Comparison of ENCODE assay signal across 18 mouse cellular contexts in genomic region chr13:44564705-44565104, GRCm38 (mm10).
DNase-seq lines count a peak whose midpoint lies in the region; ATAC-seq lines count a peak whose summit lies in the region.
"Had no signal": no experiment of that assay in that cellular context is flagged by ENCODE, and none has a peak within 500 bp of the region (broad histone marks: within the 10 kb centered on the region; RNA-seq: fewer than 3 reads in every experiment).

No protein-coding gene starts in this region.

- DNase-seq in limb, embryonic 10.5 days (ENCODE audit: low spot score) = no peak
- peak; percentile 72 for DNase-seq in ES-CJ7 (ENCODE audit: low read depth, low spot score)
- DNase-seq in ovary, adult 18-20 months (ENCODE audit: low spot score) = no peak
- DNase-seq in kidney, adult 11 months = no peak
- DNase-seq: cerebellum, postnatal 10 days; gastrocnemius, postnatal 36 days; heart, postnatal 10 days; kidney, postnatal 10 days; thymus, postnatal 4 days had no signal

- peaks cover 33% of the 10 kb centered on the region for H3K4me1 ChIP-seq in limb, embryonic 13.5 days
- peaks cover 20% of the 10 kb centered on the region for H3K4me1 ChIP-seq in limb, embryonic 10.5 days
- H3K4me1 ChIP-seq: hindbrain, embryonic 15.5 days; liver, embryonic 15.5 days had no signal

- H3K36me3 ChIP-seq in limb, embryonic 13.5 days = no peaks in the 10 kb centered on the region
- H3K36me3 ChIP-seq in limb, embryonic 10.5 days = no peaks in the 10 kb centered on the region
- H3K36me3 ChIP-seq: heart, embryonic 10.5 days; hindbrain, embryonic 15.5 days; liver, embryonic 15.5 days; neural tube, embryonic 15.5 days had no signal

- H3K4me2 ChIP-seq in limb, embryonic 13.5 days (replicated peaks) = no peak overlapping the region
- H3K4me2 ChIP-seq: hindbrain, embryonic 15.5 days; liver, embryonic 15.5 days; neural tube, embryonic 15.5 days had no signal

- H3K4me3 ChIP-seq in limb, embryonic 13.5 days = no peak overlapping the region
- H3K4me3 ChIP-seq in limb, embryonic 10.5 days = no peak overlapping the region
- H3K4me3 ChIP-seq: heart, embryonic 10.5 days; hindbrain, embryonic 15.5 days; liver, embryonic 15.5 days; neural tube, embryonic 15.5 days had no signal

- peak overlapping the region; percentile 28; the same call in 1 of the 2 replicates for H3K27ac ChIP-seq in limb, embryonic 13.5 days
- no peak overlapping the region for H3K27ac ChIP-seq in limb, embryonic 10.5 days
- H3K27ac ChIP-seq: heart, embryonic 10.5 days; hindbrain, embryonic 15.5 days; liver, embryonic 15.5 days; neural tube, embryonic 15.5 days had no signal

- no peak overlapping the region for H3K9ac ChIP-seq in limb, embryonic 13.5 days
- H3K9ac ChIP-seq: hindbrain, embryonic 15.5 days; liver, embryonic 15.5 days; neural tube, embryonic 15.5 days had no signal

- ATAC-seq in limb, embryonic 13.5 days (ENCODE audit: low FRiP score, low read depth) = no peak
- ATAC-seq in common myeloid progenitor, adult 5-6 weeks (replicated peaks; ENCODE audit: low read depth, poor library complexity, severe bottlenecking) = peak; percentile 89
- ATAC-seq in megakaryocyte progenitor cell, adult 5-6 weeks (replicated peaks; ENCODE audit: poor library complexity) = peak; percentile 99
- ATAC-seq: forebrain, embryonic 14.5 days; intestine, postnatal 0 days had no signal

- WGBS in limb, embryonic 13.5 days = 38% methylated on average over 11 of the region's 11 CpGs
- 44% methylated on average over 11 of the region's 11 CpGs for WGBS in limb, embryonic 10.5 days

- H3K9me3 ChIP-seq in limb, embryonic 13.5 days = no peaks in the 10 kb centered on the region
- no peaks in the 10 kb centered on the region for H3K9me3 ChIP-seq in limb, embryonic 10.5 days (replicated peaks)
- H3K9me3 ChIP-seq: heart, embryonic 10.5 days; hindbrain, embryonic 15.5 days; liver, embryonic 15.5 days; neural tube, embryonic 15.5 days had no signal

- H3K27me3 ChIP-seq in limb, embryonic 13.5 days = no peaks in the 10 kb centered on the region
- no peaks in the 10 kb centered on the region for H3K27me3 ChIP-seq in limb, embryonic 10.5 days (ENCODE audit: low read depth, poor library complexity, severe bottlenecking)
- H3K27me3 ChIP-seq: hindbrain, embryonic 15.5 days; liver, embryonic 15.5 days; neural tube, embryonic 15.5 days had no signal
